Mouse (Mus musculus): ENCODE results near the gene Rhox3a.
"Not testable (repeated sequence)": the region's sequence is repeated elsewhere in the genome, so short reads cannot be mapped to it uniquely, and the experiment has no call there.

Rhox3a gene

DNA sequence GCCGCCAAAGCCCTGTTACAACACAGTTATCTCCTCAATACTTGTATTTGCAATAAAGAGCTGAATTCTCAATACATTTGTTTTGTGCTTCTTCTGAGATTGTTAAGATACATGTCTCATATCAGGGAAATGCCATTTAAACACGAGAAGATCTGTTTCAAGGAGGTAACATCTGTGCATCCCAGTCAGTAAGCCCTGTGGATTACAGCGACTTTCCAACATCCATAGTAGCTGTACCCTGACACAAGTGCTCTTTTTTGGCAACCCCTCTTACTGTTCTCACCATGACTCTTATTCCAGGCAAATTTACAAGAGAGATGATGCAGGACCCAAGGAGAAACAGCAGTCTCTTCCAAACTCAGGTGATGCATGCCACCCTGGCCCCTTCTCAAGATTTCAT is at the start of gene Rhox3a:
TSS of gene Rhox3a (plus strand) at position 301 of the 400 bp plus-strand sequence.
- not testable (repeated sequence) for DNase-seq (ENCODE audit: low spot score in 2 of 2)

DNA sequence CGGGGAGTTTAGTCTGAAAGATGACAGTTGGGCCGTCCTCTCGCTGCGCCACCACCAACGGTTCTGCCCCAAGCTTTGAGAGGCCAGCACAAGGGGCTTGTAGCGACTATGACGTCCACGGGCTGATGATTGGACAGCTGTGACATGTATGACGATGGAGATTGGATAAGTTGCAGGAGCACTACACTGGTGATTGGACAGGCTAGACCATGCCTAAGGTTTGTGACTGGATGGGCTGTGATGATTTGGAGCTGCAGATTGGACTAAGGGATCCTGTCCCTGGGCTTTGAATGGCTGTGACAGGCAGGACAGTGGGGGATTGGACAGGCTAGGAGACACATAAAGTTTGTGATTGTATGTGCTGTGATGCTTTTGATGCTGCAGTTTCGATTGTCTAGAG is 38.8 kb upstream of the Rhox3a start, which contains the start of gene Gm9:
TSS of gene Gm9 (minus strand) at position 101 of the 400 bp plus-strand sequence.
- no peak for DNase-seq (ENCODE audit: low spot score in 2 of 2)

GRCm38 (mm10) chrX:37222158-37222557 is 27.6 kb upstream of the Rhox3a start, which contains the start of gene Rhox1:
Gene Rhox1, minus strand, starts transcription at chrX:37222258.
- not testable (repeated sequence) for DNase-seq (ENCODE audit: low spot score in 2 of 2)

DNA sequence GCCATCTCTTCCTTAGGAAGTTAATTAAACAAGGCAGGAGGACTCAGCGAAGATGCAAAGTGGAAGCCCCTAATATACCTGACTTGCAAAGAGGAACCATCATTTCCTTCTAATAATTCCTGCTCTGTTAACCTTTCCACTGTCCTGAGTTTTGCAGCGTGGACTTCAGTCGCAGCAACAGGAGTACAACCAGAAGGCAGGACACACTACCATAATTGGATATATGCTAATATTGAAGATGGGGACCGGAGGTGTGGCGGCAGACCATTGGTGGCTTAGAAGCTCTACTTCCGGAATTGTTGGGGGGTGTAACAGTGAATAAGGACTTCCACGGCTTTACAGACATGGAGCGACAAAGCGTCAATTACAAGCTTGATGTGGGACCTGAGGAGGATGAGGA is 5.0 kb upstream of the Rhox3a start, which contains the start of gene Rhox2a:
TSS of gene Rhox2a (plus strand) at position 301 of the 400 bp plus-strand sequence.
- not testable (repeated sequence) for DNase-seq (ENCODE audit: low spot score in 2 of 2)

DNA sequence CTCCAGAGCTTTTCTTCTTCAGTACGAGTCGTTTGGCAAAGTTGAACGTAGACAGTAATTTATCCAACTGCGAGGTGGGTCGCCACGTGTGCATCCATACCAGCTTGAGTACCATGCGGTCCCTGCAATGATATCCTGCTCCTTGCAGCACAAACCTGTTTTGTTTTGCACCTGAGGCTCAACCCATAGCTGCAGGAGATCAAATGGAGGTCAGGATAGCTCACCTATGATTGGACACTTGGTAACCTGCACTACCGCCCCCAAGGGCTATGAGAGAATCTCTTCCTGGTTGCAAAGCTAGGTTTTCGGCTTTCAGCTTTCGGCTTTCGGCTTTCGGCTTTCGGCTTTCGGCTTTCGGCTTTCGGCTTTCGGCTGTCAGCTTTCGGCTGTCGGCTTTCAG is 15.3 kb downstream of the Rhox3a start, which contains the start of gene Rhox4a:
TSS of gene Rhox4a (plus strand) at position 301 of the 400 bp plus-strand sequence.
- DNase-seq (ENCODE audit: low spot score in 2 of 2): not testable (repeated sequence)
